Mouse (Mus musculus): Measurements from ENCODE around the gene S1pr2.

S1pr2 gene

DNA sequence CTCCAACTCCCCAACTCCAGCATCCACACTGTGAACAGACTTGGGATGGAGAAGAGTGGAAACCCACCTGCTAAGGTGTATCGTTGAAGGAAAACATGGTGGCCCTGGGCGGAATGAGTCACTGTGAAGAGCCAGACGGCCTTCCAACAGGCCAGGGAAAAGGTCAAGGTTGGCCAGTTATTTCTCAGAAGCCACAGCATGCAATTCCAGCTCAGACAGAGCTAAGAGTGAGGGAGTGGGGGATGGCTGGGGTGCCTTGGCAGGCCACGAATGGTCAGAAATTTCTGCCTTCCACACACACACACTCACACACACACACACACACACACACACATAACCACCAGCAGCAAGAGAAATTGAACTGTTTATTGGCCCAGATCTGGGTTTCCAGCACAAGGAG, 11.0 kb downstream of the S1pr2 start:
- DNase-seq, result no peak

DNA sequence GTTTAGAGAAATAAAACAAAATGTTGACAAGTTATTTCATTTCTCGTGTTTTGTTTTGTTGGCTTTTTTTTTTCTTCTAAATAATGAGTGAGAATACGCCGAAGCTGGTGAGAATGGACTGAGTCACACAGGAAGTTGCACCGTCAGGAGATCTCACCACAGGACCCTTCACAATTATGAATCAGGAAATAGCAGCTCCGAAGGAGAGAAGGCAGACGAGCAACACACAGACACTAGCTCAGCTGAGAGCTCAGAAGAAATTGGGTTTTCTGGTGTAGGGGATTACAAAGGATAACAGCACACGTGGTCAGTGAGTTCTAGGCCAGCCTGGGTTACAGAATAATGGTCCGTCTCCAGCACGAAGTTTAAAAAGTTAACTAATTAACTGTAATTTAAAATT, 15.0 kb downstream of the S1pr2 start:
- DNase-seq, result no peak

DNA sequence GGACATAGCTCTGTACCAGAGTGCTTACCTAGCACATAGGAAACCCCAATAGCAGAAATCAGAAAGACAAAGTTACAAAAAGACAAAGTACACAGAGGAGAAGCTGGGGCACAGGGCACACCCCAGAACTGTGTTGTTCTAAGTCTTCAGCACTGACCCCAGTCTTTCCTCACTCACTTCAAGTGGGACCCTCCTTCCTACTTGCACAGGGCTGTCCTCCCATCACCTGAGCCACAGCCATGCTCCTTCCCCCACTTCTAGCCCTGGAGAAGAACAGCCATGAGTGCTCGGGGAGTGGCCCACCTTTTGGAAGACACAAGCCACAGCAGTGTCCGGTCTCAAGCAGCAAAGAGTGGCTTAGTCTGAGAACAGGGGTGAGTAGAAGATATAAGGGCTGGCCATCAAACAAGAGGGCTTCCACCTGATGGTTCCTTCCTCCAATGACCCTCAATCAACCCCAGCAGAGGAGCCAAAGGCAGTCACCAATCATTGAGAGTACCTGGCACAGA, 17.1 kb downstream of the S1pr2 start, which contains the start of gene Dnmt1:
Gene Dnmt1 (minus strand): TSS at position 459 of the 509 bp plus-strand sequence.
- DNase-seq, result no peak

- DNase-seq, result no peak
Measured at GRCm38 (mm10) chr9:20956989-20957388, 19.6 kb downstream of the S1pr2 start.

- peak; percentile 98 for DNase-seq
Measured at GRCm38 (mm10) chr9:20952520-20953227, 23.9 kb downstream of the S1pr2 start.

- DNase-seq, result no peak
Measured at GRCm38 (mm10) chr9:20951966-20952519, 24.5 kb downstream of the S1pr2 start.

GRCm38 (mm10) chr9:20951441-20951840, 25.1 kb downstream of the S1pr2 start:
- peak; percentile 42 for DNase-seq

GRCm38 (mm10) chr9:20950419-20950818, 26.2 kb downstream of the S1pr2 start:
- no peak for DNase-seq

GRCm38 (mm10) chr9:20946066-20946880, 30.3 kb downstream of the S1pr2 start:
- no peak for DNase-seq

- no peak for DNase-seq
Measured at GRCm38 (mm10) chr9:20944697-20945370, 31.7 kb downstream of the S1pr2 start.

DNA sequence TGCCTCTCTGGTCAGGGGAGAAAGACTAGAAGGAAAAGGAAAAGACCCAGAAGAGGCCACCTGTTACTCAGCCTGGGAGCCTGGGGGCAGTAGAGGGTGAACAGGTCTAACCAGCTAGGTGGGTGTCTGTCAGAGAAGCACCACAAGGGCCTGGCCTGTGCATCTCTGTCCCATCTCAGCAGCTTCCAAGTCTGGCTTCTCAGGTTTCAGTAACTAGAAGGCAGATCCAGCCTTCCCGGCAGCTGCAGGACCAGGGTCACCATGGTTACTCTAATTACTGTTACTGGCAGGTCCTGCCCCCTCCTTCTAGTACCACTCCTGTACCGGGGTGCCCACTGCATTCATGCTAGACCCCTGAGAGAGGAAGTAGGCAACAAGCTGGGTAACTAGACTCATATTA, 32.7 kb downstream of the S1pr2 start:
- no peak for DNase-seq

- DNase-seq, result no peak
Measured at GRCm38 (mm10) chr9:20943396-20943795, 33.2 kb downstream of the S1pr2 start.

- DNase-seq, result no peak
Measured at GRCm38 (mm10) chr9:20923258-20923657, 53.3 kb downstream of the S1pr2 start.

DNA sequence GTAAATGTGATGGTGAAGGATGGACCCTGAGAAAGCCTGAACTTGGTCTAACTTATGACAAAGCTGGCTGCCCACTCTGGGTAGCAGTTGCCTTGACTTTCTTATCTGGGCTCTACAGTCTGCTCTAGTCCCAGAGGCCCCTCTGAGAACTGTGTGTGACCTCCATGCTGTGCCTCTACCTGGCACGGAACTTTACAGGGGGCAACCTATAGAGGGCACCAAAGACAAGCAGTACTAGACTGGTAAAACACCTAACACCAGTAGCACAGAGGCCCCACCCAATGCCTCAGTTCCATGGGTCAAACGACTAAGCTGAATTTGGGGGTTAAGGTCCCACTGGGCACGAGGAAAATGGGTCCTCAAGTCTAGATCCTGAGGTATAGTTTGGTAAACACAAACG, 60.4 kb downstream of the S1pr2 start:
- DNase-seq, result peak; percentile 46

Data from kidney, postnatal 14 days (tissue).